Mouse (Mus musculus): ENCODE data around the gene Myo1a. TPM values are rescaled to one million over a fixed set of nuclear protein-coding genes. Genes with fewer than 3 reads are reported as not detected.

Myo1a gene
- total and polyA plus RNA-seq, 2 experiments from 2014 or later = 0.04 TPM; not detected in 1

DNA sequence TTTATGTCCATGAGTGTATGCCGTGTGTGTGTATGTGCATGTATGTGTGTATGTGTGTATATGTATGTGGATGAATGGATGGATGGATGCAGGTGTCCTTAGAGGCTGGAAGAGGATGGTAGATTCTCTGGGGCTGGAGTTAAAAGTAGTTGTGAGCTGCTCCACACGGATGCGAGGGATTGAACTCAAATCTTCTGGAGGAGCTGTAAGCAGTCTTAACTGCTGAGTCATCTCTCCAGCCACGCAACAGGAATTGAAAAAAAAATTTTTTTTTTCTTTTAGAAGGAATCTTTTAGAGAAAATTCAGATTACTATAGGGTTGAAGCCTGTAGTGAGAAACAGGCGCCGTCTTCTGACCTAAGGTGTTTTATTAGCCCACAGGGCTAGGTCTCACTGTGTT, 22.1 kb upstream of the Myo1a start:
- ATAC-seq (ENCODE audit: insufficient read depth, low read depth) = no peak
- Histone ChIP-seq H3K9me3 (replicated peaks; ENCODE audit: control insufficient read depth, low read length) (no peaks in the 10 kb centered on the region), H3K36me3 (replicated peaks; ENCODE audit: control insufficient read depth, insufficient read depth, low read length) (no peaks in the 10 kb centered on the region), H3K4me1 (ENCODE audit: control insufficient read depth, insufficient read depth) (peaks cover 3% of the 10 kb centered on the region; the same call in 1 of the 2 replicates), H3K27me3 (ENCODE audit: control insufficient read depth, insufficient read depth, low read length) (no peaks in the 10 kb centered on the region), H3K9ac (replicated peaks; ENCODE audit: low read depth, low read length) (no peak overlapping the region), H3K27ac (ENCODE audit: low read depth) (no peak overlapping the region), H3K4me3 (ENCODE audit: low read depth, low read length) (no peak overlapping the region), H3K4me2 (ENCODE audit: low read depth, low read length) (no peak overlapping the region)
- DNase-seq (ENCODE audit: low spot score) = no peak
- TF ChIP-seq EP300 (IDR thresholded peaks at IDR 0.05; ENCODE audit: low read depth) (no peak), CTCF (IDR thresholded peaks at IDR 0.05; ENCODE audit: low read depth) (no peak)
- 79% methylated on average over 6 of the region's 6 CpGs for WGBS

DNA sequence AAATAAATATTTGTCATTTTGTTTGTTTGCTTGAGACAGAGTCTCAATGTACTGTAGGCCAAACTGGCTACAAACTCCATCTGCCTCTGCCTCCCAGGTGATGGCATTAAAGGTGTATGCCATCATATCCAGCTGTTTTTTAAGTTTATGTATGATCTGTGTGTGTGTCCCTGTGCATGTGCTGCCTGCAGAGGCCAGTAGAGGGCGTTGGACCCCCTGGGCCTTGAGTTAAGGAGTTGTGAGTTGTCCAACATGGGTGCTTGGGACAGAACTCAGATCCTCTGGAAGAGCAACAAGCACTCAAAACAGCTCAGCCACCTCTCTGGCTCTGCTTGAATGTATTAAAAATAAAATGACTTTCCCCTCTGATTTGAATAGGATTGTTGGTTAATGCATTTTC, 13.9 kb upstream of the Myo1a start:
- Histone ChIP-seq H3K4me3 (ENCODE audit: low read depth, low read length) (no peak overlapping the region), H3K4me1 (ENCODE audit: control insufficient read depth, insufficient read depth) (no peaks in the 10 kb centered on the region; the same call in 1 of the 2 replicates), H3K4me2 (ENCODE audit: low read depth, low read length) (no peak overlapping the region), H3K27me3 (ENCODE audit: control insufficient read depth, insufficient read depth, low read length) (no peaks in the 10 kb centered on the region), H3K27ac (ENCODE audit: low read depth) (no peak overlapping the region), H3K36me3 (replicated peaks; ENCODE audit: control insufficient read depth, insufficient read depth, low read length) (peaks cover 37% of the 10 kb centered on the region), H3K9me3 (replicated peaks; ENCODE audit: control insufficient read depth, low read length) (no peaks in the 10 kb centered on the region), H3K9ac (replicated peaks; ENCODE audit: low read depth, low read length) (no peak overlapping the region)
- TF ChIP-seq CTCF (IDR thresholded peaks at IDR 0.05; ENCODE audit: low read depth) = no peak
- no peak for TF ChIP-seq EP300 (IDR thresholded peaks at IDR 0.05; ENCODE audit: low read depth)
- ATAC-seq (ENCODE audit: insufficient read depth, low read depth) (no peak), DNase-seq (ENCODE audit: low spot score) (no peak)
- WGBS = 22% methylated on average over 1 of the region's 1 CpGs

DNA sequence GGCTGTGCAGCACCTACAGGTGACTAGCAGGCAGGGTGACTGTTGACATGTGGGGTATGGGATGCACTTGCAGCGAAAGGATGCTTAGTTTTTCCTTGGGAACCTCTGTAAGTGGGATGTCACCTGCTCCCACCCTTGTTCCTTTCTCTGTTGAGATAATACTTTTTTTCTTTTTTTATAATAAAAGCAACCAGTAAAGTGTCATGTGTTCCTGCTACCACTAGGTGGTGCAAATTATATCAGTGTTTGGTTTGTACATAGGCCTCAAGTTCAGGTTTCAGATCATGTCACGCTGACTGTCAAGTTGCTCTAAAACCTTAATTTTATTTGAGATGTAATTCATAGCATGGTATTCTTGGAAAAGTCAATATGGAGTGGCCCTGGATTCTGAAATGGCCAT, 10.3 kb upstream of the Myo1a start:
- H3K4me2 ChIP-seq (ENCODE audit: low read depth, low read length) = no peak overlapping the region
- no peak overlapping the region for H3K9ac ChIP-seq (replicated peaks; ENCODE audit: low read depth, low read length)
- no peaks in the 10 kb centered on the region for H3K27me3 ChIP-seq (ENCODE audit: control insufficient read depth, insufficient read depth, low read length)
- no peak overlapping the region for H3K4me3 ChIP-seq (ENCODE audit: low read depth, low read length)
- no peak for TF ChIP-seq EP300 (IDR thresholded peaks at IDR 0.05; ENCODE audit: low read depth)
- TF ChIP-seq CTCF (IDR thresholded peaks at IDR 0.05; ENCODE audit: low read depth) = peak; percentile 66
- WGBS = 50% methylated on average over 2 of the region's 2 CpGs
- H3K36me3 ChIP-seq (replicated peaks; ENCODE audit: control insufficient read depth, insufficient read depth, low read length) = peaks cover 59% of the 10 kb centered on the region
- no peak overlapping the region for H3K27ac ChIP-seq (ENCODE audit: low read depth)
- H3K9me3 ChIP-seq (replicated peaks; ENCODE audit: control insufficient read depth, low read length) = no peaks in the 10 kb centered on the region
- ATAC-seq (ENCODE audit: insufficient read depth, low read depth) = no peak
- no peaks in the 10 kb centered on the region for H3K4me1 ChIP-seq (ENCODE audit: control insufficient read depth, insufficient read depth)
- peak; percentile 44 for DNase-seq (ENCODE audit: low spot score)

GRCm38 (mm10) chr10:127695775-127696174, 9.2 kb upstream of the Myo1a start:
- no peak for ATAC-seq (ENCODE audit: insufficient read depth, low read depth)
- no peak overlapping the region for H3K27ac ChIP-seq (ENCODE audit: low read depth)
- H3K4me1 ChIP-seq (ENCODE audit: control insufficient read depth, insufficient read depth) = no peaks in the 10 kb centered on the region
- TF ChIP-seq CTCF (IDR thresholded peaks at IDR 0.05; ENCODE audit: low read depth) (no peak), EP300 (IDR thresholded peaks at IDR 0.05; ENCODE audit: low read depth) (no peak)
- H3K9me3 ChIP-seq (replicated peaks; ENCODE audit: control insufficient read depth, low read length) = no peaks in the 10 kb centered on the region
- WGBS = 89% methylated on average over 7 of the region's 7 CpGs
- no peak overlapping the region for H3K4me3 ChIP-seq (ENCODE audit: low read depth, low read length)
- no peak overlapping the region for H3K9ac ChIP-seq (replicated peaks; ENCODE audit: low read depth, low read length)
- H3K4me2 ChIP-seq (ENCODE audit: low read depth, low read length) = no peak overlapping the region
- no peak for DNase-seq (ENCODE audit: low spot score)
- no peaks in the 10 kb centered on the region for H3K27me3 ChIP-seq (ENCODE audit: control insufficient read depth, insufficient read depth, low read length)
- peaks cover 57% of the 10 kb centered on the region for H3K36me3 ChIP-seq (replicated peaks; ENCODE audit: control insufficient read depth, insufficient read depth, low read length)

DNA sequence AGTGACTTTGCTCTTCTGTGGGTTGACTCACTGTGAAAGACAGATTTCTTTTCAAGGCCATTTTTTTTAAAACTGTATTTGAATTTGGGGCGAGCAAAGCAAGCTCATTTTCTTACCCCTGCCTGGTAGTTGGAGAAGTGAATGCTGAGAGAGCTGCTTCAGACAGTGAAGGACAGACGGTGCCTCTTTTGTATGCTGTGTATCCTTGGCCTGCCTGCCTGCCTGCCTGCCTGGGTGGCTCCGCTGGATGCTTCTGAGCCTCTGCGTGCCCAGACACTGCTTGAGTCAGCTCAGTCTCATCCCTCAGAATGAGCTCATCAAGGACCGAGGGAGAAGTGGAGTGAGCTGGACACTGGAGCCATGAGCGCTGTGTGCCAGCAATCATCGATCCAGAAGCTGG, 6.0 kb upstream of the Myo1a start:
- no peak for TF ChIP-seq CTCF (IDR thresholded peaks at IDR 0.05; ENCODE audit: low read depth)
- TF ChIP-seq EP300 (IDR thresholded peaks at IDR 0.05; ENCODE audit: low read depth) = no peak
- DNase-seq (ENCODE audit: low spot score) = no peak
- Histone ChIP-seq H3K4me2 (ENCODE audit: low read depth, low read length) (no peak overlapping the region), H3K9me3 (replicated peaks; ENCODE audit: control insufficient read depth, low read length) (no peaks in the 10 kb centered on the region), H3K27ac (ENCODE audit: low read depth) (no peak overlapping the region), H3K4me3 (ENCODE audit: low read depth, low read length) (no peak overlapping the region), H3K27me3 (ENCODE audit: control insufficient read depth, insufficient read depth, low read length) (no peaks in the 10 kb centered on the region), H3K4me1 (ENCODE audit: control insufficient read depth, insufficient read depth) (no peaks in the 10 kb centered on the region), H3K9ac (replicated peaks; ENCODE audit: low read depth, low read length) (no peak overlapping the region), H3K36me3 (replicated peaks; ENCODE audit: control insufficient read depth, insufficient read depth, low read length) (peaks cover 39% of the 10 kb centered on the region)
- 89% methylated on average over 7 of the region's 7 CpGs for WGBS
- ATAC-seq (ENCODE audit: insufficient read depth, low read depth) = no peak

DNA sequence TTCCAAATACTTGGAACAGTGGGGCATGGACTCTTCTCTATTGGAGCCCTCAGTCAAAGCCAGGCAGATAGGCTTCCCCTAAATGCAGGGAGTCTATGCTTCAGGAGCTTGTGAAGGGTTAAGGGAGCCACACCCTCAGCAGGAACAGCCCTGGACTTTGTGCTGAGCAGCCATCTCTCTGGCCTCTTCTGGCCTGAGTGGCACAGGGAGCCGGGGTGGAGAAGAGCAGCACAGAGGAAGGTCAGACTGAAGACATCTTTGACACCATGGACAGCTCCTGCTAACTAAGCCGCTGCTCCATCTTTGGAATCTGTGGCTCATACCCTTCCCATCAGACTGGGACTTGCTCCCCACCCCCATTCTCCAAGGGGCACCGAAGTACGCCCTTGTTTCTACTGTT, 1.7 kb upstream of the Myo1a start:
- peaks cover 5% of the 10 kb centered on the region; the same call in 1 of the 2 replicates for H3K36me3 ChIP-seq (replicated peaks; ENCODE audit: control insufficient read depth, insufficient read depth, low read length)
- TF ChIP-seq EP300 (IDR thresholded peaks at IDR 0.05; ENCODE audit: low read depth) = no peak
- TF ChIP-seq CTCF (IDR thresholded peaks at IDR 0.05; ENCODE audit: low read depth) = no peak
- H3K4me3 ChIP-seq (ENCODE audit: low read depth, low read length) = no peak overlapping the region
- ATAC-seq (ENCODE audit: insufficient read depth, low read depth) = no peak
- peaks cover 12% of the 10 kb centered on the region for H3K4me1 ChIP-seq (ENCODE audit: control insufficient read depth, insufficient read depth)
- H3K27me3 ChIP-seq (ENCODE audit: control insufficient read depth, insufficient read depth, low read length) = no peaks in the 10 kb centered on the region
- H3K27ac ChIP-seq (ENCODE audit: low read depth) = no peak overlapping the region
- no peaks in the 10 kb centered on the region for H3K9me3 ChIP-seq (replicated peaks; ENCODE audit: control insufficient read depth, low read length)
- H3K9ac ChIP-seq (replicated peaks; ENCODE audit: low read depth, low read length) = no peak overlapping the region
- no peak for DNase-seq (ENCODE audit: low spot score)
- WGBS = 27% methylated on average over 3 of the region's 4 CpGs
- no peak overlapping the region for H3K4me2 ChIP-seq (ENCODE audit: low read depth, low read length)
